Mouse (Mus musculus) adrenal gland, postnatal 0 days (tissue): Measurements from ENCODE around the gene Nprl2. TPM values are rescaled to one million over a fixed set of nuclear protein-coding genes. Genes with fewer than 3 reads are reported as not detected.

Experiments used
- polyA plus RNA-seq: library from polyadenylated mRNA; unstranded; fragments of >200 nt; fragmentation: Nextera tagmentation; extraction: Ambion mirVana; gene quantifications from 2 replicates; pipeline ENCODE4 v1.2.1, GENCODE M21; 2015

Gene Nprl2
- 25.7 and 33.2 TPM in 2 replicates for polyA plus RNA-seq

DNA sequence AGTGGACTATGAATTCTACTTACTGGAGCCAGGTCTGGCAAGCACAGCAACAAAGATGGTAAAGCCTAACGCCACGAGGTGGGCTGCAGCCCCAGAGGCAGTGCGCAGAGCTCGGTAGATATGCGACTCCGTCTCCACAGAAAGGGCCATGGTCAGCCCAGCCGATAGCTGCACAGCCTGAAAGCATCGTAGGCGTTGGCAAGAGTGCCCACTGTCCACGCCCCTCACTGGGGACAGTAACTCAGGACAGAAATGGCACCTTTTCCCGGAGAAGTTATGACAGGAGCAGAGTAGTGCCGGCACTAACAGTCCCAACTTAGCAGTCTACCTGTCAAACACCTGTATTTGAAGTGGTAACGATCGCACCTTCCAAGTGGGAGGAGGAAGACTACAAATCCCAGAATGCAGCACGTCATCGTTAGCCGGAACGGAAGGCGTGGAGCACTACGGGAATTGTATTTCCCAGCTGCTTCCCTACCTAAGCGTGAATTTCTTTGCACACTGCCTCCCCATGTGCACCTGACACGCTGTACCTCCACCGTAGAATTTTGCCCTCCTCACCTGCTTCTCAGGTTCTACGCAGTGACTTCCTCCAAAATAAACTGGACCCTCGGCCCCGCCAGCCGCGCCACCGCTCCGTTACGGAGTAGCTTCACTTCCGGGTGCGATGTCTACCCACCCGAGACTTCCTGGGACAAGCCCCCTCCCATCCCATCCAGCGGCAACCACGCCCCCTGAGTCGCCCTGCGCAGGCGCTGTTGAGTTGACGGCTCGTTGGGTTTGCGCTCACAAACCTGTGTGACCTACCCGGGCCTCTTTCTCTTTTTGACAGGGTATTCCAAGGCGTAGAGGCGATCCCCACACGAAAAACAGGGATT is at the start of gene Nprl2, which contains the start of gene Cyb561d2:
Gene Nprl2, plus strand, starts transcription at position 753 of the 878 bp plus-strand sequence.
Gene Cyb561d2, minus strand, starts transcription at position 720 of the 878 bp plus-strand sequence.

DNA sequence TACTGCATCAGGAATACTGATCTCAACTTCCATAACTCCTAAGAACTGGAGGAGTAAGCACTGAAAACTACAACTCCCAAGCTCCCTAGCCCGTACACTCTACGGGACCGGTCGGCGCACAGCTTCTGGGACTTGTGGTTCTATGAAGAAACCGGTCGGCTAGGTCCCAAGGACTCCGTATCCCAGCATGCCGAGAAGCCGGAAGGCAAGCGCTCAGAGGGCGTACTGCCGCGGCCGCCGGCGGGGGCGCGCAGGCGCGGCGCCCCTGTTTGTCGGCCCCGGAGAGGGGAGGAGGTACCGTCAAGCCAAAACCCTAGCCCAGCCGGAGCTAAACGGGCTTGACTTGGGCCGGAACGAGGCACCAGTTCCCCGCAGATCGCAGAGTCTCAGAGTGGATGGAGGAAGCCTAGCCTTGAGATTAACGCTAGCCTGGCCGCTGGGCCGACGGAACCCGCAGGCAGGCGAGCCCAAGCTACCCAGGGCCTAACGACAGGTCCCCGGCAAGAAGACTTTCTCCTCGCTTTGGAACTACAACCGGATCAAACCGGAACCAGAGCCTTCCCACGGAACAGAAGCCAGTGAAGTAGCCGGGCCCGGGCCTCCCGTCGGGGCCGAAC is 8.1 kb upstream of the Nprl2 start, which contains the start of gene Tmem115:
Gene Tmem115, plus strand, starts transcription at position 155 of the 617 bp plus-strand sequence.

DNA sequence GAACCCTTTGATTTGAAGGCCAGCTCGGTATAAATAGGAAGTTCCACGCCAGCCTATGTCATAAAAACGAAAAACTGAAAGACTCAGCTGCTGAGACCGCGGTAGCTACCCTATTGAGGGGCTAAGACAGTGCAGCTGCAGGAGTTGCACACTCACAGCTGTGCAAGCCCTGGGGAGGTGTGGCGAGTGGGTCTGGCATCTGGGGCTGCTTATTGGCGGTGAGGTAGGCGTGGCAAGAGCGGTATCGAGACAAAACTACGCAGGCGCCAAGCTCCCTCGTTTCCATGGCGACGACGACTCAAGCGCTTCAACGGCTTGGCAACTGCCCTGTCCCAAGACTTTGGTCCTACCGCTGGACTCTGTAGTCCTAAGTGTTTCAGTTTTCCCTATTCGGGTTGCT is 5.0 kb downstream of the Nprl2 start, which contains the start of gene Zmynd10:
Gene Zmynd10, plus strand, starts transcription at position 273 of the 400 bp plus-strand sequence.

DNA sequence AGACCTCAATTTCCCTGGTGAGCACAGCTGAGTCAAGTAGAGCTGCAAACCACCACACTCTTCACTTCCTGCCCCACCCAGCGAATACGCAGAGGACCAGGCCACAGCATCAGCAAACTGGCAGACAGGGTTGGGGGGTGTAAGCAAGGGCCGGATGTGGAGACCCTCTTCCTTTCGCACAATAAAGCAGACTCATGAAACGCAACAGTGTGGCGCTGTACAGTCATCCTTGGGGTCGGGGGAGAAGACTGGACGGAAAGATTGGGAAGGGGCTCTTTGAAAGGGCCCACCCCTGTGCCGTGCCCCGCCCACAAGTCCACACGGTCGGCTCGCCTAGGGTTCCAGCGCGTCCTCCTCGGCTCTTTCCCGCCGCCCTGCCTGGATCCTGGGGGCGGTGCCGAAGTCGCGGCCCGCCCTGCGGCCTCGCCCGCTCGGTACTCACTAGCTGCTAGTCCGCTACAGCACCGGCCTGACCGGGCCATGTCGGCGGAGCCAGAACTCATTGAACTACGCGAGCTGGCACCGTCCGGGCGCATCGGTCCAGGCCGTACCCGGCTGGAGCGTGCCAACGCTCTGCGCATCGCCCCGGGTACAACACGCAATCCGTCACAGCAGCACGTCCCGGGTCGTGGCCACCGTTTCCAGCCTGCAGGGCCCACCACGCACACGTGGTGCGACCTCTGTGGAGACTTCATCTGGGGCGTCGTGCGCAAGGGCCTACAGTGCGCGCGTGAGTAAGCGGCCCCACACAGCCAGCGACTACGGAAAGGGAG is 9.3 kb downstream of the Nprl2 start, which contains the start of gene Rassf1:
Gene Rassf1, plus strand, starts transcription at position 439 of the 773 bp plus-strand sequence.

DNA sequence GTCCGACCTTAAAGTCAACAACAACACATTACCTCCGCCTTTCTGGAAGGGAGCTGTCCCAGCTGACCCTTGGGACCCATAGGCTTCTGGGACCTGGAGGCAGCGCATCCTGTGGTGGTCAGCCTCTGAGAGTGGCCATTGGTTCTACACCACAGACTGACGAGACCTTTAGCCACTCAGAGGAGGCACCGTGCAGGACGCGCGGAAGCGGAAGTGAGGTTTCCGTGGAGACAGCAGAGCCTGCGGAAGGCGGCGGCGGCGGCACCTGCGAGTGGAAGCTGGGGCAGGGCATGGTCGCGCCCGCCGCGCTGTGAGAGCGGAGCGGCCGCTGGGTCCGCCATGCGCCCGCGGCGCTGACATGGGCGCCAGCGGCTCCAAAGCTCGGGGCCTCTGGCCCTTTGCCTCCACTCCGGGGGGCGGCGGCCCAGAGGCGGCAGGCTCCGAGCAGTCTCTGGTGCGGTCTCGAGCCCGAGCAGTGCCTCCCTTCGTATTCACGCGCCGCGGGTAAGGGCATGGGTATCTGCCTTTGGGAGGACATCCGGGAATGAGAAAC is 21.1 kb downstream of the Nprl2 start, which contains the start of gene Tusc2:
Gene Tusc2, plus strand, starts transcription at position 227 of the 553 bp plus-strand sequence.

DNA sequence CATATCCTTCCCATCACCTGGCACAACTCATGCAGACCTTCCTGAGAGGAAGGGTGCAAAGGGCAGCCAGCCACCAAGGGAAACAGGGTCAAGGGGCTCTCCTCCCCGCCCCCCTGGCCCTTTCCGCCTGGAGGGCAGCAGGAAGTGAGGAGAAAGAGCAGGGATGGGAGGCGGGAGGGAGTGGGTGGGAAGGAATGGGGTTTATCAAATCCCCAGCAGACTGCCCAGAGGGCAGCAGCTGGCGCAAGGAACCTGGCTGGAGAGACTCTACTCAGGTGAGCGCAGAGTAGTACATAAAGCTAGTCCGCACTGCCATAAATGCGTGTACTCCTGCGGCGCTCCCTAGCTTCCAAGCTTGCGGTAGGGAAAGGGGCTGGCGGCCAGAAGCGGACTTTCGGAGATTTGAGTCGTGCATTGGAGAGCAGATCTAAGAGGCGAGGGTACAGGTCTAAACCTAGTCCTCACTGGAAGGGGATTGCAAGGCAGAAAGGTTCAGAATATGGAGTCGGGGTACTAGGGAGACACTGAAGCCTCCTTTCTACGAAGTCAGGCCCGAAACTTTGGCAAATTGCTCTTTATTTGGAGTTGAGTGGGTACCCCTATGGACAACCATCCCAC is 25.8 kb downstream of the Nprl2 start, which contains the start of gene Hyal2:
Gene Hyal2, plus strand, starts transcription at position 244 of the 618 bp plus-strand sequence.

DNA sequence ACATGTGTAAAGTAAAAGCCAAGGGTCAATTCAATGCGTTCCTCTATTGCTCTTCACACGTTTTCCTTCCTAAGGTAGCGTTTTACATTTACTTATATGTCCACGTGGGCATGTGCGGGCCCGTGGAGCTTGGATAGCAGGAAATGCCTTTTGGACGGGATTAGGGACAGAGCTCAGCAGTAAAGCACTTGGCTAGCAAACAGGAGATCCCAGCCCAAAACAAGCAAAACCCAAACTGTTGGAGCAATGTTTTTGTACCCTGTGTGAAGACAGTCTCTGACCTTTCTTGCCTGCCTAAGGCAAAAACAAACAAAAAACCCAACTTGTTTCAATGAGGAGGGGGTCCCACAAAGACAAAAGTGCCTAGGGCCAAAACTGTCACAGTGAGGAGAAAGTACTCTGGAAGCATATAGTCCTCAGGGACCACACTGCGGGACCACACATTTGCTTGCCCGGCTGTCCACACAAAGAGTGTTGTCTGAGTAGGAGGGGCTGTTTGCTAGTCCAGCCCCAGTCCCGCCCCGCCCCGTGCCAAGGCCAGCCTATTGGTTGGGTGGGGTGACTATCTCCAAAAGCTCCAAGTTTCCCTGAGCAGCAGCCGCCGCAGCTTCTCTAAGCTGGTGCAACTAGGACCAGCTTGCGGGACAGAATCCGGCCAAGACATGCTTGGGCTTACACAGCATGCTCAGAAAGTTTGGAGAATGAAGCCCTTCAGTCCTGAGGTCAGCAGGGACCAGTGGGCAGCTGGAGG is 34.5 kb downstream of the Nprl2 start, which contains the start of gene Hyal1:
Gene Hyal1, plus strand, starts transcription at position 571 of the 751 bp plus-strand sequence.

DNA sequence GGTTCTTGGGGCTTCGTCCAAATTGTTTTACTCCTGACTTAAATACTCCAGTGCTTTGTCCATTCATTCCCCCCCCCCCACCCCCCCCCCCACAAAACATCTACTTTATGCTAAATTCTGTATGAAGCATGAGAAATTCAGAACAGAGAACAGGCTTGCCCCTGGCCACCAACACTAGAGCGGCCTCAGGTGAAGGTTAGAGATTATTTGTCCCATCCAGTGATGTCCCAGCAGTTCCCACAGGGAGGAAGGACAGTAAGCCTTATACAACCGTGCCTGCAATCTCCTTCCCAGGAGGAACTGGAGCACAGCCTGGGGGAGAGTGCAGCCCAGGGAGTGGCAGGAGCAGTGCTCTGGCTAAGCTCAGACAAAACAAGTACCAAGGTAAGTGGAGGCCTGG is 36.6 kb downstream of the Nprl2 start, which contains the start of gene Naa80:
Gene Naa80, plus strand, starts transcription at position 301 of the 400 bp plus-strand sequence.

DNA sequence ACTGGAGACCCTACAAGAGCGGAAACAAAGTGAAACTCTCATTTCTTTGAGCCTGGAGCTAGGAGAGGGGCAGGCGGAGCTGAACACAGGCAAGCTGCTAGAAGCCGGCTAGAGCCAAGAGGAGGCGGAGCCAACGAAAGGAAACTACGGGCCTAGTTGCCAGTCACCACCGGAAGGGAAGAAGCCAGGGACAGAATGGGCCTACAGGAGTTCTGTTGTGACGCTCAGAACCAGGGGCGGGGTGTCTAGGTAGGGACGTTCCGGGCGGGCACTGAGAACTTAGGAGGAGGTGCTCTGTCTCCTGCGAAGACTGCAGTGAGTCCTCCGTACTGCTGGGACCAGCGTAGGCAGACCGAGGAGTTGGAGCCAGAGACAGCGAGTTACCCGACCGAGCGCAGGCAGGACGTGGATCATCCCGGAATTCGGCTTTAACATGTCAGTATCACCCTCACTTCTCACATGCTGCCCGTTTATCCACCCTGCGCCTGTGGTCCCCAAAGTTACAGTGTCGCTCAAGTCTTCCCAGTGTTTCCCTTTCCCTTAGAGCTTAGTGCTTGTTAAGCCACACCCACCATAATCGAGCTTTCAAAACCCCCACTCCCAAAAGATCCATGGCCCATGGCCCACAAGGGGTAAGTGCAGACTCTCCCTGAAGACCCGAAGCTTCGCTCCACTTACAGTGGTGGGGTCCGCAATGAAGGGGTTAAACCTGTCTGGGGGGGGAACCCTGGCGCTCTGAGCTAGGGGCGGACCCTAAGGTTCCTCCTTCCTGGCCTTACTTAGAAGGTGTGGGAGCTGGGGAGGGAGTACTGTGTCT is 38.7 kb downstream of the Nprl2 start, which contains the start of gene Hyal3:
Gene Hyal3, plus strand, starts transcription at position 318 of the 817 bp plus-strand sequence.

DNA sequence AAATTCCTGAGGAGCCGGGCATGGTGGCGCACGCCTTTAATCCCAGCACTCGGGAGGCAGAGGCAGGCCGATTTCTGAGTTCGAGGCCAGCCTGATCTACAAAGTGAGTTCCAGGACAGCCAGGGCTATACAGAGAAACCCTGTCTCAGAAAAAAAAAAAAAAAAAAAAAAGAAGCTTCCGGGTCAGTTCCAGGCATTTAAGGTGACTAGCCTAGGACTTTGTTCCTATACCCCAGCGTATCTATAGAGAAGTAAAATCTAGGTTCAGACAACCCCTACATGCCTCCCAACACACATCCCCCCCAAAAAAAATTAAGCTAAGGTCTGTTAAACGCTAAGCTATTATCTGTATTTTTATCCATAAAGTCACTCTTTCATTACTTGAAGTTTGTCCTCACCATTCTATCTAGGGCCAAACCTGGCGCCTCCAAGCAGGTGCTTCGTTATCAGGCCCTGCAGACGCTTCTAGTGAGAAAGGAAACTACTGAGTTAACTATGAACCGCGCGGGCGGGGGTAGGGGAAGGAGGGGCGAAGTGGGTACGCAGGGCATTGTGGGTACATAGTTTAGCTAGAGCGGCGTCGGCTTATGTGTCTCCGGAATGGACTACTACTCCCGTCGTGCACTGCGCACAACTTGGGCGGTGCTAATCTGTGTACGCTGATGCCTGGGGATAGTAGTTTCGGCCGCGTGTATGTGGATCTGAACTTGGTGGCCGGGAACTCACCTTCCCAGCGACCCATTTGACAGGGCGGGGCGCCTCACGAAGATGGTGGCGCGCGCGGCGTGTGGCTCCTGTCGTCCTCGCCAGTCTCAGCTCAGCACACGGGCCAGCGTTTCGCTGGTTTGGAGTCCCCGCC is 45.2 kb downstream of the Nprl2 start, which contains the start of gene Ifrd2:
Gene Ifrd2, plus strand, starts transcription at position 669 of the 859 bp plus-strand sequence.

Other genes starting within 250 kb of the Nprl2 start
- 17.3 and 18.5 TPM in 2 replicates for gene Cish, start 246.2 kb upstream of the Nprl2 start, polyA plus RNA-seq
- gene Hemk1, start 203.9 kb upstream of the Nprl2 start, polyA plus RNA-seq = 8.4 and 10.8 TPM in 2 replicates
- 0.44 and 0.86 TPM in 2 replicates for gene 6430571L13Rik, start 201.6 kb upstream of the Nprl2 start, polyA plus RNA-seq
- 0.35 and 0.52 TPM in 2 replicates for gene Cacna2d2, start 142.6 kb upstream of the Nprl2 start, polyA plus RNA-seq
- 43.7 and 54.5 TPM in 2 replicates for gene Tmem115, start 8.3 kb upstream of the Nprl2 start, polyA plus RNA-seq
- gene Cyb561d2, start within 50 bp of the Nprl2 start, polyA plus RNA-seq = 40.5 and 46.6 TPM in 2 replicates
- gene Zmynd10, start 5.1 kb downstream of the Nprl2 start, polyA plus RNA-seq = 0.87 and 0.88 TPM in 2 replicates
- 34.4 and 42.2 TPM in 2 replicates for gene Rassf1, start 9.3 kb downstream of the Nprl2 start, polyA plus RNA-seq
- 63.2 and 71.2 TPM in 2 replicates for gene Tusc2, start 21.0 kb downstream of the Nprl2 start, polyA plus RNA-seq
- gene Hyal2, start 25.7 kb downstream of the Nprl2 start, polyA plus RNA-seq = 46.1 and 48.2 TPM in 2 replicates
- 2.8 and 4.5 TPM in 2 replicates for gene Hyal1, start 34.7 kb downstream of the Nprl2 start, polyA plus RNA-seq
- 13.4 and 16.0 TPM in 2 replicates for gene Naa80, start 36.7 kb downstream of the Nprl2 start, polyA plus RNA-seq
- 0.85 and 1.5 TPM in 2 replicates for gene Hyal3, start 38.6 kb downstream of the Nprl2 start, polyA plus RNA-seq
- gene Ifrd2, start 45.4 kb downstream of the Nprl2 start, polyA plus RNA-seq = 20.0 and 31.8 TPM in 2 replicates
- gene Sema3b, start 67.0 kb downstream of the Nprl2 start, polyA plus RNA-seq = 8.3 and 8.7 TPM in 2 replicates
- 258 and 304 TPM in 2 replicates for gene Gnai2, start 93.1 kb downstream of the Nprl2 start, polyA plus RNA-seq
- gene Slc38a3, start 127.3 kb downstream of the Nprl2 start, polyA plus RNA-seq = 5.0 TPM in 2 replicates
- gene Gnat1, start 137.5 kb downstream of the Nprl2 start, polyA plus RNA-seq = 0.40 and 1.9 TPM in 2 replicates
- gene Sema3f, start 168.2 kb downstream of the Nprl2 start, polyA plus RNA-seq = 5.7 and 6.2 TPM in 2 replicates
- gene Rbm5, start 228.8 kb downstream of the Nprl2 start, polyA plus RNA-seq = 54.4 and 75.5 TPM in 2 replicates